Mouse (Mus musculus) retina, postnatal 1 day (tissue): ENCODE measurements around the gene C1qb.
A peak's percentile ranks its signal among the peaks of the same experiment; 100 is the strongest.

ENCODE experiments used
- DNase-seq: peaks from one replicate; pipeline ENCODE4 v3.0.0-alpha.2; 2012

Gene C1qb

DNA sequence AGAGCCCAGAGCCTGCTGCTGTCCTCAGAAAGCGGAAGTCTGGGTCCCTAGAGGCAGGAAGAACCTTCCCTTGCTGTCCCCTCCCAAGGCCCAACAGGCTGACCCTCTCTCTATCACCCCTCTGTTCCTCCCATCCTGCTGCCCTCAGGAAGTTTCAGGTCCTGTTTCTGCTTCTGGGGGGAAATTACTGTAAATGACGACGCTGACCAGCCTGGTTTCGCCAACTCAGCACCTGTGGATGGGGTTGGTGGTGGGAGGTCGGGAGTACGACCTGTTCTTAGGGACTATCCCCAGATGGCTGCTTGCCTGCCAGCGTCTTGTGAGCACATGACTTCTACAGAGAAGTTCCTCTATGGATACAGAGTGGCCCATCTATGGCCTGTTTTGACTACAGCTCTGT, at the start of gene C1qb:
C1qb (minus strand) TSS at position 87 of the 400 bp plus-strand sequence.
- no peak for DNase-seq

DNA sequence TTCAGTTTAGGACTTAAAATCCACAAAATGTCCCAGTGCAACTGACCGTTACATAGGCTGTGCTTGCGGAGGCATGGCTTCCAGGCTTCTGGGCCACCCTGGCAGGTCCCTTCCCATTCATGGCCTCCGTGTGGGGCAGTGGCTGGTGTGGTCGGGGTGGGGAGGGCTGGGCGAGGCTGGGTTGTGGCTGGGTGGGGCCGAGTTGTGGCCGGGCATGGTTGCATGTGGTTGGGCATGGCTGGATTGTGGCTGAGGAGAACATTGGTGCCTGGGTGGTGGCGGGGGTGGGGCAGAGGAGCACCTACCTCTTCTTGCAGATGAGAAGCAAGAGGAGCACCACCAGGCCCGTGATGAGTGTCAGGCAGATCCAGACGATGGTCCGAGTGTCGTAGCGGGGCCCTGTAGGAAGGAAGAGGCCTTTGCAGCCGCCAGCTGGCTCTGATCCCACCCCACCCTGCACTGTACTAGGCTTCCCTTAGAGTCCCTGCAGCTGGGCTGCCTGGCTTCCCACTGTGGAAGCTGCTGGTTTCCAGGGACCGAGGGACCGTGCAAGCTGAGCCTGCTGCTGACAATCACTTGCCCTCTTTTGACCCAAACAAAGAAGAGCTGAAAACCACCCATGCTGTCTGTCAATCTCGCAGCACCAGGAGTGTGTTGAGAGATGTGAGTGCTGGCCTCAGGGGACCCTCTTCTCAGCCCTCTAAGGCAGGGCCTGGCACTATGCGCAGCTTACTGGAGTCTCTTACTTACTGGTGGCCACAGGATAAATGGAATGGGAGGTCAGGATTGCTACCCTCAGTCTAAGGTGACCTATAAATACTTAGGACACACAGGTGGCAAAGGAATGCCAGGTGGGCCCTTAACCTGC, 49.0 kb upstream of the C1qb start:
- DNase-seq = peak; percentile 62

DNA sequence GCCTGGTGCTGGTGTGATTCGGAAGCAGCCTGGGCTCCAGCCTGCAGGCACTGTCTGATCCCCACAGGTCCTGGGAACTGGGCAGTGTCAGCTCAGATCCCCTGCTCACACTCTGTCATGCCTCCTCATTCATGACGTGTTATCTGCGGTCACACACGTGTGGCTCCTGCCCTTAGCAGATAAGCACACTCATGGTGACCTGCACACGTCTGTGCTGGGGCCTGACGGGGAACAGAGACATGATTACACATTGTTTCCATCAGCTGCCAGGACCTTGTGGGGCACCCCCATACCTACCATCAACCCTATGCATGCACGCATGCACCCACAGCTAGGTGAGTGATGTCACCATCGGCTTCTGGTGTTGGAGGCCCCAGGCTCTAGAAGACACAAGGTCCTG, 44.5 kb upstream of the C1qb start:
- DNase-seq = no peak

DNA sequence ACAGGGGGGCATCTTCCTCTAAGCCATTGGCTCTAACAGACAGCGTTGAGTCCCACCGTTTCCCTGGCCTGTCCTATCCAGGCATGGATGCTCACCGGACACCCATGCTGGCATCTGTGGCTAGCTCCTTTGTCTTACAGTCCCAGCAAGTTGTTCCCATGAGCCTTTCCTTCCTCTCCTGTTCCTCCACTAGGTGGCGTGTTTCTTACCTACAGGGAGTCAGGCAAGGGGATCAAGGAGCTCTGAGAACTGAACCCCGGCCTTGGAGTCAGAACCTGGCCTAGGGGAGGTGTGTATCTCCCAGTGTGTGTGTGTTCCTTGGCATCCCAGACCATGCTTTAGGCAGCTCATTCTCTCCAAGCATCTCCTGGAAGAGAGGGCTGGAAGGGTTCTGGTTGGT, 42.9 kb upstream of the C1qb start:
- peak; percentile 80 for DNase-seq

DNA sequence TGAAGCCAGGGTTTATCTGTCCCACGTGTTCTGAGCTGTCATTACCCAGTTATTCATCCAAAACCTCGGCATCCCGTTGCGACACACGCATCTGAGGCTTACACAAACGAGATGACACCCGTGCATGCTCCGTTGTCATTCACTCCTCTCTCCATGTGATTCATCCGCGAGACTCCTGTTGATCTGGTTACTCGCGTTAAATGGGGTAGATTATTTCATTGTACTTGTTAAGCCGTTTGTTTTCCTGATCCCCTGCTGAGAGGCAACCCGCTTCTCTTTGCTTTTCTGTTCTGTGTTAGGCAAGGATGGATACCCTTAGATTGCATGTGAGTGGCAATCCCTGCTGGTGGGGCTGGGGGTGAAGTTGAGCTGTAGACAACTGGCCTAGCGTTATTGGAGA, 39.8 kb upstream of the C1qb start:
- DNase-seq = peak; percentile 90

DNA sequence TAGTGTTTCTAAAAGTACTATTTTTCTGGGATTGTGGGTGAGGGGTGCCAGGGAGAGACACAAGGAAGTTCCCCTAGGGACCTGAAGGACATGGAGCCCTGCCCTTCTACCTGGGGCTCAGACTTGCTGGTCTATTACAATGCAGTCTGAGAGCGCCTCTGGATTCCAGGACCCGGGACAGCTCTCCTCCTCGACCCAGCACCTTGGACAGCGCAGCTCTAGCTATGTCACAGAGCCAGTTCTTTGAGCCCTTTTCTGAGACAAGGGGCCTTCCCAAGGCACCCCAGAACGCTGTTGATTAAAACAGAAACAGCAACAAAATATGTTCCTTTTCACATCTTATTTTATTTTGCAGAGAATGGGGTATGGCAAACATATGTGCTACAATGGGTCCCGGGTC, 38.5 kb upstream of the C1qb start:
- peak; percentile 73 for DNase-seq

DNA sequence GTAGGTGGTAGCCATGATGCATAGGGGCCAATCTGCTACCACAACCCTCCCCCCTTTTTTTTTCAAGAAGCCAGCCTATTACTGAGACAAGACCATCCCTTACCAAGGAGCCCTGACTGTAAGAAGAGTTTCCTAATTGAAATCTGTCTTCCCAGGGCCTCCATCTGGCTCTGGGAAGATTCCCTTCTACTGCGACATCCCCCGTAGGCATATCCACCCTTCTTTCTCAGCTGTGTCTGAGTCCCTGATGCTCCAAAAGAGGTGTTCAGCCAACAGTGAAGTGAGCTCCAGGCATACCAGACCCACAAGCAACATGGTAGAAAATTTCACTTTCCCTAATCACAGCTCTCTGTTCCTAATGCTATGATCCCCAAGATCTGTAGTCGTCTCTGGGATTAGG, 33.5 kb upstream of the C1qb start:
- DNase-seq = no peak

DNA sequence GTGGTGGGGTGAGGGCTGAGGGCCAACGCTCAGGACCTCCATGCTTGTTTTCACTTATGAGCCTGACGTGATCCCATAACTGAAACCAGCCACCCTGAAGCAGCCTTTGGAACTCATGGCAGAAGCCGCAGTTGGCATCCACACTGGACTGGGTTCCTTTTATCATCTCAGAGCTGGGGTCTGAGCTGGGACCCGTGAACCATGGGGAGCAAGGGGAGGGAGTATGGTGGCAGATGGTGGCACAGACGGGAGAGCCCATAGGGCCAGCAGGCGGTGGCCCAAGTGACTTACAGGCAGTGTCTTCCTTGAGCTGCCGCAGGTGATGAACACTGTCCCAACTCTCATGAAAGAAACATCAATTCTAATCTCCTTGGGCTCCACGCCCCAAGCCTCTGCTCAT, 32.8 kb upstream of the C1qb start:
- no peak for DNase-seq

DNA sequence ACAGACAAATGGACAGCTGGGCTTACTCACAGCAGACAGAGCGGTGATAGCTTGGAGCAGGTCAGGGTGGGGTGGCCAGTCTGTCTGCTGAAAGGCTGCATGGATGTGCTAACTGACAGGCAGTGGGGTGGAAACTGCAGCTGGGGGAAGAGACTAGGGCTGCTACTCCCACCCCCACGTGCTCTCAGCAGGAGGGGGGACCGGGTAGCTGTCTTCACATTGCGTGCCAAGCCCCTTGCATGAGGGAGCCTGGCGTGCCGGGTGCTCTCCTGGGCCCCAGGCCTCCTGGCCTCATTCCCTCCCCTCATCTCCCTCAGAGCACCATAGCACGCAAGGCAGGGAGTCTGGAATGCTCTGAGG, 31.2 kb upstream of the C1qb start:
- no peak for DNase-seq

DNA sequence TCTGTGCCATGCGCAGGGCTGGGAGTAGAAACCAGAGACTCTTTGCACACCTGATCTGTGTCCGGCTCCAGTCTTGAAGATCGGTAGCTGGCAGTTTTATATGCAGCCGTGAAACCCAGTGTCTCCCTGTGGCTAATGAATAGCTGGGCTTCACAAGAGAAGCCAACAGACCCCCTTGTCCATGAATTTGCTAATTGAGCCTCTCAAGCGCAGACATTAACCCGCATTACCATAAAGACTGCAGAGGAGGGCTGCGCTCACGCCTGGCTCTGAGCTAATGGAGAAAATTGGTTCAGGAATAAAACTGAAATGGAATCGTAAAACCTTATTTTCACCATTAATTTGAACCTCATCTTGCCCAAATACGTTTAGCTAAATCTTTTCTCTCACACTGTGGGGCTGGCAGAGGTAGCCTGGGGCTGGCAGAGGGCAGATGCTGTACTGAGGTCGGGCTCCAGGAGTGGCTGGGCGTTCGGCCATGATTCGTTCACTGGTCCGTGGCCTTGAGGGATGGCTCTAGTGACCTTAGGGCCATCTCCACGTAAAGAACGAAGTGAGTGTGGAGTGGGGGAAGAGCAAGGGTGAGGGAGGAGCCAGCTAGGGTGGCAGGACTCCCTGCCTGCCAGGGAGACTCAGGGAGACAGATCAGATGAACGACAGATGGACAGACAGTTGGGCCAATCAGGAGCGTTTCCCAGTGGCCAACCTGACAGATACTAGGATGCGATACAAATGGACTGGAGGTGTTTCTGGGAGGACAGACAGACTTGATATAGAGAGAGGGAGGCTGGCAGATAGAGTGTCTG, 30.6 kb upstream of the C1qb start:
- DNase-seq = peak; percentile 67

DNA sequence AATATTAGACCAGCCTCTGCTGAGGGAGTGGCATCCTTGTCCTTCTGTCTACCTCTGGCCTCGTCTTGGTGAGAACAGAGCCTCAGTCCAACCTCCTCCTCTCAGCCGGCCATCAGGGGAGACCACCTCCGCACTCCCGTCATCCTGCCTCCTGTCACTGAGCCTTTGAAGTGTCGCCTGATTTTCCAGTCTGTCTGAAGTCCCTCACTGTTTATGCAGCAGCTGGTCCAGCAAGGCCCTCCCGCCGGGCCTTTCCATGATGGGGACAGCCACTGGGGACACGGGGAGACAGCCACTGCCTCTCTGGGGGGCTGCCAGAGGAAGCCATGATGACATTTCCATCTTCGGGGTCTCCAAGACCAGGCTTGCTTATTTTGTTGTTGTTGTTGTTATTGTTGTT, 26.9 kb upstream of the C1qb start:
- DNase-seq = peak; percentile 46

DNA sequence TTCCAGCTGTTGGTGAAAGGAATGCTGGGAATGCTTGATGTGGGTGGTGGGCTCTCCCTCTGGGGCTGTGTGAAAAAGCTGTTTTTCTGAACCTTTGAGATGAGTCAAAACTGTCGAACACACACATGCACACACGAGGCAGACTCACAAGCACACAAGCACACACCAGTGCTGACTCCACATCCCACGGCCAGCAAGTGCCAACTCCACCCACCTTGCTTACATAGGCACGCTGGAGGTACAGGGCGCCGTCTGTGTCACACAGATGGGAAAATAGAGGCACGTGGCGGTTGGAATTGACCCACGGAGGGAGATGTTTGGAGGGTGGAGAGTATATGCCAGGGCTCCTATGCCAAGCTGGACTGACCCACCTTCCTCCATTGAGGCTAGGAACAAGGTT, 25.8 kb upstream of the C1qb start:
- DNase-seq = no peak

DNA sequence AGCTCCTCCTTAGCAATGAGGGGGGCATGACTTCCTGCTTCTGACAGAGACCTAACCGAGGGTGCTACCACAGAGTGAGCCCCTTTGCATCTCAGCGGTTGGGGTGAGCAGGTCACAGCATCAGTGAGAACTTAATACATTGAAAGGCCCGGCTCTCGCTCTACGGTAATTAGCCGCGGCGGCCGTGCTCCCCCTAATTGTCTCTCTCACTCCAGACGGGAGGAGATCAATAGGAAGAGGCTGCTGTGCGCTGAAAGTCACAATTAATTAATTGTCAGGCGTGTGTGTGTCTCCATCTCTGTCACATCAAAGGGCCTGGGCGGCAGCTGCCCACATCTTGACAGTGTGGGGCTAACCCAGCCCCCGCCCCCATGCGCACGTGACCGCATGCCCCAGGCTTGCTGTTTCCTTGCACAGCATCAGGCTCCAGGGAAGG, 25.2 kb upstream of the C1qb start:
- peak; percentile 86 for DNase-seq

DNA sequence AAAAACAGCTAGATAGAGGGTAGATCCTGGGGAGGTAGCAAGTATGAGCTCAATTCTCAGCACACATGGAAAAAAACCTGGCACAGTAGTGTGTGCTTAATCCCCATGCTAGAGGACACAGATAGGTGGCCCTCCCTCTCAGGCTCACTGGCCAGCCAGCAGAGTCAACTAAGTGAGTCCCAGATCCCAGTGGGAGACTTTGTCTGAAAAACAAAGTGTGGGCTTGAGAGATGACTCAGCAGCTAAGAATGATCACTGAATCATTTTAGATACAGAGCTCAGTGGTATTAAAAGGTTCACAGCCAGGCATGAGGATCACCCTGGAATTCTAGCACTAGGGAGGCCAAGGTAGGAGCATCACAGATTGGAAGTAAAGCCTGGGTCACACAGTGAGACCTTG, 21.8 kb upstream of the C1qb start:
- no peak for DNase-seq

DNA sequence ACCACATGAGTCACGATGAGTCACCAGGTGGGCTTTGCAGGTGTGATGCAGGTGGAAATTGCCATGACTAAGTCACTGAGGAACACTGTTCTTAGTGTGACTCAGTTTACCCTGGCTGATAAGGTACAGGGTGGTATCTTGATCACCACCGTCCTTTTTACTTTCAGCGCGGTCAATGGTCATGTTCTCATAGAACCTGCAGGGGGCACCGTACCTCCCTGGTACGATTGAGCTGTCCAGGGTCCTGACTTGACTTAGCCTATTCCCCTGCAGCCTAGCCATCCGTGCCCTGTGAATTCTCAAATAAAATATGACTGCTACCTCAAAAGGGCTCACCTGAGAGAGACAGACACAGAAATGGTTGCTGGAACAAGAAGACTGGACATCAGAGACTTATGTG, 21.0 kb upstream of the C1qb start:
- peak; percentile 77 for DNase-seq

DNA sequence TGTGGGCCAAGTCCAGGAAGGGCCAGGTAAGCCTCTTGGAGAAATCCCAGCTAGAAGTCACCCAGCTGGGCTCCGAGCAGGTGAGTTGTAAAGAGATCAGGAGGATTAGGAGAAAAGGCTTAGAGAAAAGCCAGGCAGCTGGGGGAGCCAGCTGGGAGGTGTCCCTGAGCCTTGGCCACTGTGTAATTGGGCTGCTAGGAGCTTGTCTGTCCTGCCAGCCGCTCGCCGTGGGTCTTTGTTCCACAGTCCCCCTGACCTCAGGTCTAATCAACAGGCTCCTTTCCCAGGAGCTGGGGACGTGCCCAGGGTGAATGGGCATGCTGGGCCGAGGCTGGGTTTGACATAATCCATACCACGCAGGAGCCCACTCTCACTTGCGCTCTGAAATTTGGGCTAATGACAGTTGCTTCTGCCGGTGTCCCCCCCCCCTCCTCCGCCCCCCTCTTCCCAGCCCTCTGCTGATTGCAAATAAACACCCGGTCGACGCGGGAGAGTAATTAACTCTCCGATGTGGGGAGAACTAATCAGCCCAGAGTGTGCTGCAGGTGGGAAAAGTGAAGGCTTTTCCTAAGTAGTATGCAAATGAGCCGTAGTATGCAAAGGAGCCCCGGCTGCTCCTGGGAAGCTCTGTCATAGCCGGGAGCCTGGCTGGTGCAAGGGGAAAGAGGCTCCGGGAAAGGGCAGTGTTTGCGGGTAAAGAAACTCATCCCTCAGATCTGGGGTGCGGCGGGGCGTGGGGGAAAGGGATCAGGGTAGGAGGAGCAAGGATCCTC, 19.0 kb upstream of the C1qb start:
- peak; percentile 88 for DNase-seq

DNA sequence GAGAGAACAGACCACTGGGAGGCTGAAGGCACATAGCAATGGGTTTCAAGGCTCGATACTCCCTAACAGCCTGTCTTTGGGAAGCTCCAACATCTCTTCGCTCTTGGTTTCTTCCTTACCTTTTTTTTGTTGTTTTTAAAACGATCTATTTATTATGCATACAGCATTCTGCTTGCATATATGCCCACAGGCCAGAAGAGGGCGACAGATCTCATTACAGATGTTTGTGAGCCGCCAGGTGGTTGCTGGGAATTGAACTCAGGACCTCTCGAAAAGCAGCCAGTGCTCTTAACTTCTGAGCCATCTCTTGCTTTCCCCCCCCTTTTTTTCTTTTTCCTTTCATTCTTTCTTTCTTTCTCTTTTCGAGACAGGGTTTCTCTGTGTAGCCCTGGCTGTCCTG, 13.2 kb upstream of the C1qb start:
- DNase-seq = no peak

DNA sequence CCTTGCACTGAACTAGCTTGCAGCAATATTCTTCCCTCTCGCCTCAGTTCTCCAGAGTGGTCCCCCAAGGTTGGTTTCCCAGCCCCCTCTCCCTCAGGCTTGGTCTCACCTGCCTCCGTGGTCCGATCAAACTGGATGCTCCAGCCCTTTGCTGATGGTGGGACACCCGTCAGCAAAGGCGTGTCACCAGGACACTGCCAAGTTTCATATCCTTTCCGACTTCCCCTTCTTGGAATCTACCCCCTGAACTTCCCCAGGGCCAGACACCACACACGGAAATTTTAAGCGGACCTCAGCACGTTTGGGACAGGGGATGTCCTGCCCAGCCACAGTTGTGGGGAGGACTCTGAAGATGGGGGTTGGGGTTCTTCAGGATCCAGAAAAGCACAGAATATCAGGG, 12.7 kb upstream of the C1qb start, which contains the start of gene C1qa:
C1qa (minus strand) TSS at position 167 of the 400 bp plus-strand sequence.
- DNase-seq = no peak

DNA sequence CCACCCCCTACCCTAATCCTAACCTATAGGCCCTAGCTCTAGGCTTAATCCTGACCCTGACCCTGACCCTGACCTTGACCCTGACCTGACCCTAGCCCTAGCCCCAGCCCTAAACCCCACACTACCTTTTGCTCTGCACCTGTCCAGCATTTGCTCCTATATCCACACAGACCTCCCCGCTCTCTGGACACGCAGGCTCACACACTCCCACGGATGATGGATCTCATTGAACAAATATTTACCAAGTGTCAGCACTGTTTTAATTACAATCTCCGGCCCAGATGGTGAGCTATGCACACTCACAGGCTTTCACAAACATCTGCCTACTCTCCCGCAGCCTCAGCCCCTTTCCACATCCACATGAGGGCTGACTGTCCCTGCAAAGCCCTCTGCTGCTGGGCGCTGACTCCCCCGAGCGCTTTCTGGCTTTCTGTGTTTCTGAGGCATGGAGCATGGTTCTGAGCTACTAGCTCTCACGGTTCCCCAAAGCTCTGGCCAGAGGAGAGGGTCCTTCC, 12.2 kb upstream of the C1qb start:
- DNase-seq = peak; percentile 29

DNA sequence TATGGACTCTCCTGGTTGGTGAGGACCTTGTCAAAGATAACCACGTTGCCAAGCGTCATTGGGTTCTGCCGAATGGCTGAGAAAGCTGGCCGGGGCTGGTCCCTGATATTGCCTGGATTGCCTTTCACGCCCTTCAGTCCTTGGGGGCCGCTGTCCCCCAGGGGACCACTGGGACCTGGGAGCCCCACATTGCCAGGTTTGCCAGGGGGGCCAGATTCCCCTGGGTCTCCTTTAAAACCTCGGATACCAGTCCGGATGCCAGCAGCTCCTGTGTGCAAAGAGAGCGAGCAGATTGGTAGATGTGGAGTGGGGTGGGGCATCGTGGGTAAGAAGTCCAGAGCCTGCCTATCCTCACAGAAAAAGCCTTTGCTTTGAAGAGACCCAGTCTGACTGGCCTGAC, 10.5 kb upstream of the C1qb start:
- no peak for DNase-seq

DNA sequence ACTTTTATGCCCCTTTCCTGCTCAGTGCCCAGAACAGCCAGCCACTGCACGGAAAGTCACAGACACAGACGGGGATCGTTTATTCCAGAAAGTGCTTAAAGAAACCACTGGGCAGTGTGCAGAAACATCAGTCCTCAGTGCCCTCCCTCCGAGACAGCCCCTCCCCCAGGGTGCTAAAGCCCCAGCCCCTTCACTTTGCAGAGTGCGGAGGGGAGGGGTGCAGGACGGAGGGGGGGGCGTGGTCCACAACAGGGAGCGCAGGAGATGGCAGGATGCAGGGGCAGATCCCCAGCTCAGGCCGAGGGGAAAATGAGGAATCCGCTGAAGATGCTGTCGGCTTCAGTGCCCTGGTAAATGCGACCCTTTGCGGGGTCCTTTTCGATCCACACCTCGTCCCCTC, 9.9 kb upstream of the C1qb start:
- DNase-seq = peak; percentile 29

DNA sequence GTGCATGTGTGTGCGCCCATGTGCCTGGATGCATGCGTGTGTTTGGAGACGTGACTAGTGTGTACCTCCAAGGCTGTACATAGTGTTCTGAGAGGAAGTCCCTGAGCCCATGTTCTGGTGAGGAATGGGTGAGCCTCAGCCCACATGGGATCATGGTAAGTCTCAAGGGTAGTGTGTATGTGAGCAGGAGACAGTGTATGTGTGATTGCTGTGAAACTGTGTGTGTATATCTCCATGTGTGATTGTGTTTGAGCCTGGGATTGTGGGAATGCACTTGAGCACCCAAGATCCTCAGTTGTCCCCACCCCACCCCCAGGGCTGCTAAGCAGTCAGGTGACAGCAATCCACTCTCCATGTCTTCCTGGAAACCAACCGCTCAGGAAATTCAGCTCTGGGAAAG, 8.8 kb upstream of the C1qb start:
- DNase-seq = no peak
